Mouse (Mus musculus) liver, embryonic 14 days (tissue): ENCODE data around the gene Lilra6. TPM values are rescaled to one million over a fixed set of nuclear protein-coding genes. Genes with fewer than 3 reads are reported as not detected.

Source experiments
- polyA plus RNA-seq: library from polyadenylated mRNA; depleted of rRNA; stranded (reverse); fragments of >200 nt; gene quantifications from 2 replicates; pipeline ENCODE4 v1.2.3, GENCODE M21; 2012; rRNA removed

Gene Lilra6
- polyA plus RNA-seq: 0.15 and 0.27 TPM in 2 replicates

DNA sequence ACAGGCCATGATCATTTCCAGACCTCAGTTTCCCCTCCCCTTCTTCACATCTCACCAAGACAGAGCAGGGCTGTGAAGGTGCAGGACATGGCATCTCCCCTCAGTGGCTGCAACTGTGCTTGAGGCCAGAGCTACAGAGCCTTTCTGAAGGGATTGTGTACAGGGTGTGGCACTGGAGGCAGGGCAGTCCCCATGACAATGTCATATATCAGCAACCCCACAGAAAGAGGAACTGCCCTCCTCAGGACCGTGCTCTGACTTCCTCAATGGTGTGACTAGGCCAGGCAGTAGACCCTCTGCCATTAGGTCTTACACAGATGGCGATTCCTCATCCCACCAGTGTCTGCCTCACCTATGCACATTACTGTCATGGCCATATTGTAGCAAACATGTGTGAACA, at the start of gene Lilra6:
Lilra6 (minus strand) TSS at position 117 of the 400 bp plus-strand sequence.

DNA sequence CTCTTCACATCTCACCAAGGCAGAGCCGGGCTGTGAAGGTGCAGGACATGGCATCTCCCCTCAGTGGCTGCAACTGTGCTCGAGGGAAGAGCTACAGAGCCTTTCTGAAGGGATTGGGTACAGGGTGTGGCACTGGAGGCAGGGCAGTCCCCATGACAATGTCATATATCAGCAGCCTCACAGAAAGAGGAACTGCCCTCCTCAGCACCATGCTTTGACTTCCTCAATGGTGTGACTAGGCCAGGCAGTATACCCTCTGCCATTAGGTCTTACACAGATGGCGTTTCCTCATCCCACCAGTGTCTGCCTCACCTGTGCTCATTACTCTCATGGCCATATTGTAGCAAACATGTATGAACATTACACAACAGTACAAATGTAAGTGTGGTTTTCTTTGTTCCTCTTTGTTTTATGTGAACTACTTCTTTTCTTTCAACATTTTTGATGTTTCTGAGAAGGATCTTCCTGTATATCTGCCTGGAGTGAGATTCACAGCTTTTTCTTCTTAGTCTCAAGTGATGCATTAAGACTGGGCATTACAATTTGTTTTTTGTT, 17.2 kb downstream of the Lilra6 start, which contains the start of gene Gm14548:
Gm14548 (minus strand) TSS at position 85 of the 555 bp plus-strand sequence.

Other genes with a start within 250 kb of the Lilra6 start
- gene Leng1, start 249.7 kb downstream of the Lilra6 start, polyA plus RNA-seq: 3.5 and 3.9 TPM in 2 replicates
- gene Tmc4, start 237.9 kb downstream of the Lilra6 start, polyA plus RNA-seq: 4.6 and 5.2 TPM in 2 replicates
- gene Tsen34, start 222.6 kb downstream of the Lilra6 start, polyA plus RNA-seq: 20.7 and 24.8 TPM in 2 replicates
- 9.0 and 10.6 TPM in 2 replicates for gene Mboat7, start 222.0 kb downstream of the Lilra6 start, polyA plus RNA-seq
- 2,051 and 2,190 TPM in 2 replicates for gene Rps9, start 211.5 kb downstream of the Lilra6 start, polyA plus RNA-seq
- gene Pirb, start 195.1 kb downstream of the Lilra6 start, polyA plus RNA-seq: 1.1 and 1.4 TPM in 2 replicates
- gene Gm15448, start 89.8 kb downstream of the Lilra6 start, polyA plus RNA-seq: 0.02 and 0.07 TPM in 2 replicates
- gene Pira2, start 70.5 kb downstream of the Lilra6 start, polyA plus RNA-seq: 0.35 and 0.55 TPM in 2 replicates
- gene Gm14548, start 17.4 kb downstream of the Lilra6 start, polyA plus RNA-seq: 0.12 and 0.23 TPM in 2 replicates
- 0.79 and 1.3 TPM in 2 replicates for gene Lair1, start 147.7 kb upstream of the Lilra6 start, polyA plus RNA-seq
- 0.03 and 0.07 TPM in 2 replicates for gene Ttyh1, start 203.9 kb upstream of the Lilra6 start, polyA plus RNA-seq
- 47.6 and 55.3 TPM in 2 replicates for gene Leng8, start 221.5 kb upstream of the Lilra6 start, polyA plus RNA-seq
- gene Leng9, start 234.9 kb upstream of the Lilra6 start, polyA plus RNA-seq: 0.45 and 0.53 TPM in 2 replicates
- 5.7 and 5.9 TPM in 2 replicates for gene Cdc42ep5, start 249.4 kb upstream of the Lilra6 start, polyA plus RNA-seq